Mouse (Mus musculus): ENCODE data around the gene Caprin1. TPM values are rescaled to one million over a fixed set of nuclear protein-coding genes. Genes with fewer than 3 reads are reported as not detected.

Gene Caprin1
- total and polyA plus RNA-seq, 2 experiments: 97.3 to 170 TPM

- Histone ChIP-seq H3K4me3 (ENCODE audit: insufficient read depth, low read depth, low read length) (no peak overlapping the region), H3K36me3 (ENCODE audit: control insufficient read depth, insufficient read depth, low read length) (peaks cover 26% of the 10 kb centered on the region), H3K27ac (replicated peaks; ENCODE audit: insufficient read depth, low read depth, low read length) (no peak overlapping the region), H3K27me3 (ENCODE audit: control insufficient read depth, insufficient read depth, low read length) (no peaks in the 10 kb centered on the region), H3K79me2 (ENCODE audit: control insufficient read depth, insufficient read depth, low read length) (peaks cover 2% of the 10 kb centered on the region; the same call in 1 of the 2 replicates), H3K4me1 (ENCODE audit: control insufficient read depth, insufficient read depth, low read length) (peaks cover 2% of the 10 kb centered on the region; the same call in 1 of the 2 replicates), H3K9ac (ENCODE audit: low read depth, low read length) (no peak overlapping the region)
- TF ChIP-seq POLR2A (IDR thresholded peaks at IDR 0.05; ENCODE audit: extremely low read depth, insufficient read depth, low read length): no peak
- TF ChIP-seq CTCF (IDR thresholded peaks at IDR 0.05; ENCODE audit: low read depth, low read length): peak; percentile 82
- DNase-seq (ENCODE audit: extremely low read depth, low read depth, low spot score): peak; percentile 34
- WGBS: 84% methylated on average over 7 of the region's 7 CpGs
These were observed 53.5 kb downstream of the Caprin1 start for GRCm38 (mm10) chr2:103743988-103744387.

GRCm38 (mm10) chr2:103743536-103743935 is 53.9 kb downstream of the Caprin1 start:
- WGBS: 88% methylated on average over 2 of the region's 2 CpGs
- Histone ChIP-seq H3K27ac (replicated peaks; ENCODE audit: insufficient read depth, low read depth, low read length) (no peak overlapping the region), H3K36me3 (ENCODE audit: control insufficient read depth, insufficient read depth, low read length) (peaks cover 29% of the 10 kb centered on the region), H3K4me1 (ENCODE audit: control insufficient read depth, insufficient read depth, low read length) (peaks cover 2% of the 10 kb centered on the region; the same call in 1 of the 2 replicates), H3K9ac (ENCODE audit: low read depth, low read length) (no peak overlapping the region), H3K4me3 (ENCODE audit: insufficient read depth, low read depth, low read length) (no peak overlapping the region), H3K79me2 (ENCODE audit: control insufficient read depth, insufficient read depth, low read length) (peaks cover 2% of the 10 kb centered on the region; the same call in 1 of the 2 replicates), H3K27me3 (ENCODE audit: control insufficient read depth, insufficient read depth, low read length) (no peaks in the 10 kb centered on the region)
- DNase-seq (ENCODE audit: extremely low read depth, low read depth, low spot score): no peak
- TF ChIP-seq POLR2A (IDR thresholded peaks at IDR 0.05; ENCODE audit: extremely low read depth, insufficient read depth, low read length): no peak
- no peak for TF ChIP-seq CTCF (IDR thresholded peaks at IDR 0.05; ENCODE audit: low read depth, low read length)

GRCm38 (mm10) chr2:103742821-103743220 is 54.6 kb downstream of the Caprin1 start:
- no peak overlapping the region for H3K9ac ChIP-seq (ENCODE audit: low read depth, low read length)
- no peak overlapping the region for H3K4me3 ChIP-seq (ENCODE audit: insufficient read depth, low read depth, low read length)
- no peak for DNase-seq (ENCODE audit: extremely low read depth, low read depth, low spot score)
- no peaks in the 10 kb centered on the region for H3K27me3 ChIP-seq (ENCODE audit: control insufficient read depth, insufficient read depth, low read length)
- TF ChIP-seq CTCF (IDR thresholded peaks at IDR 0.05; ENCODE audit: low read depth, low read length): no peak
- no peak for TF ChIP-seq POLR2A (IDR thresholded peaks at IDR 0.05; ENCODE audit: extremely low read depth, insufficient read depth, low read length)
- 98% methylated on average over 6 of the region's 6 CpGs for WGBS
- H3K79me2 ChIP-seq (ENCODE audit: control insufficient read depth, insufficient read depth, low read length): peaks cover 2% of the 10 kb centered on the region; the same call in 1 of the 2 replicates
- peaks cover 29% of the 10 kb centered on the region for H3K36me3 ChIP-seq (ENCODE audit: control insufficient read depth, insufficient read depth, low read length)
- H3K27ac ChIP-seq (replicated peaks; ENCODE audit: insufficient read depth, low read depth, low read length): no peak overlapping the region
- peaks cover 2% of the 10 kb centered on the region; the same call in 1 of the 2 replicates for H3K4me1 ChIP-seq (ENCODE audit: control insufficient read depth, insufficient read depth, low read length)

GRCm38 (mm10) chr2:103731423-103731822 is 66.0 kb downstream of the Caprin1 start:
- no peak overlapping the region for H3K27ac ChIP-seq (replicated peaks; ENCODE audit: insufficient read depth, low read depth, low read length)
- no peaks in the 10 kb centered on the region for H3K27me3 ChIP-seq (ENCODE audit: control insufficient read depth, insufficient read depth, low read length)
- no peak overlapping the region for H3K9ac ChIP-seq (ENCODE audit: low read depth, low read length)
- no peak for TF ChIP-seq CTCF (IDR thresholded peaks at IDR 0.05; ENCODE audit: low read depth, low read length)
- no peak for TF ChIP-seq POLR2A (IDR thresholded peaks at IDR 0.05; ENCODE audit: extremely low read depth, insufficient read depth, low read length)
- no peak for DNase-seq (ENCODE audit: extremely low read depth, low read depth, low spot score)
- H3K79me2 ChIP-seq (ENCODE audit: control insufficient read depth, insufficient read depth, low read length): peaks cover 3% of the 10 kb centered on the region; the same call in 1 of the 2 replicates
- H3K4me1 ChIP-seq (ENCODE audit: control insufficient read depth, insufficient read depth, low read length): peaks cover 9% of the 10 kb centered on the region
- WGBS: 94% methylated on average over 6 of the region's 6 CpGs
- H3K36me3 ChIP-seq (ENCODE audit: control insufficient read depth, insufficient read depth, low read length): peaks cover 28% of the 10 kb centered on the region
- no peak overlapping the region for H3K4me3 ChIP-seq (ENCODE audit: insufficient read depth, low read depth, low read length)

- WGBS: 92% methylated on average over 8 of the region's 8 CpGs
- Histone ChIP-seq H3K9ac (ENCODE audit: low read depth, low read length) (no peak overlapping the region), H3K4me1 (ENCODE audit: control insufficient read depth, insufficient read depth, low read length) (peaks cover 9% of the 10 kb centered on the region), H3K79me2 (ENCODE audit: control insufficient read depth, insufficient read depth, low read length) (peaks cover 3% of the 10 kb centered on the region; the same call in 1 of the 2 replicates), H3K27me3 (ENCODE audit: control insufficient read depth, insufficient read depth, low read length) (no peaks in the 10 kb centered on the region), H3K36me3 (ENCODE audit: control insufficient read depth, insufficient read depth, low read length) (peaks cover 28% of the 10 kb centered on the region), H3K27ac (replicated peaks; ENCODE audit: insufficient read depth, low read depth, low read length) (no peak overlapping the region), H3K4me3 (ENCODE audit: insufficient read depth, low read depth, low read length) (no peak overlapping the region)
- no peak for DNase-seq (ENCODE audit: extremely low read depth, low read depth, low spot score)
- TF ChIP-seq CTCF (IDR thresholded peaks at IDR 0.05; ENCODE audit: low read depth, low read length): no peak
- TF ChIP-seq POLR2A (IDR thresholded peaks at IDR 0.05; ENCODE audit: extremely low read depth, insufficient read depth, low read length): no peak
These were observed 66.5 kb downstream of the Caprin1 start for GRCm38 (mm10) chr2:103730999-103731398.

- Histone ChIP-seq H3K27ac (replicated peaks; ENCODE audit: insufficient read depth, low read depth, low read length) (peak overlapping the region; percentile 58), H3K79me2 (ENCODE audit: control insufficient read depth, insufficient read depth, low read length) (peaks cover 3% of the 10 kb centered on the region; the same call in 1 of the 2 replicates), H3K36me3 (ENCODE audit: control insufficient read depth, insufficient read depth, low read length) (peaks cover 21% of the 10 kb centered on the region), H3K9ac (ENCODE audit: low read depth, low read length) (no peak overlapping the region), H3K4me1 (ENCODE audit: control insufficient read depth, insufficient read depth, low read length) (peaks cover 16% of the 10 kb centered on the region), H3K27me3 (ENCODE audit: control insufficient read depth, insufficient read depth, low read length) (no peaks in the 10 kb centered on the region), H3K4me3 (ENCODE audit: insufficient read depth, low read depth, low read length) (no peak overlapping the region)
- DNase-seq (ENCODE audit: extremely low read depth, low read depth, low spot score): peak; percentile 82
- 23% methylated on average over 12 of the region's 12 CpGs for WGBS
- no peak for TF ChIP-seq POLR2A (IDR thresholded peaks at IDR 0.05; ENCODE audit: extremely low read depth, insufficient read depth, low read length)
- TF ChIP-seq CTCF (IDR thresholded peaks at IDR 0.05; ENCODE audit: low read depth, low read length): no peak
These were observed 69.4 kb downstream of the Caprin1 start for GRCm38 (mm10) chr2:103728027-103728540.
